Mouse (Mus musculus) adrenal gland, adult (tissue): ENCODE results near the gene Rdh7.
A peak's percentile ranks its signal among the peaks of the same experiment; 100 is the strongest.
"Not testable (repeated sequence)": the region's sequence is repeated elsewhere in the genome, so short reads cannot be mapped to it uniquely, and the experiment has no call there.

Experiments used
- DNase-seq, 2 experiments: peaks; one replicate each; pipeline ENCODE4 v3.0.0; 2022 to 2023; ENCODE audit warnings: low spot score in 1 of 2; ENCODE audit not compliant: inconsistent age in 2 of 2

Gene Rdh7

DNA sequence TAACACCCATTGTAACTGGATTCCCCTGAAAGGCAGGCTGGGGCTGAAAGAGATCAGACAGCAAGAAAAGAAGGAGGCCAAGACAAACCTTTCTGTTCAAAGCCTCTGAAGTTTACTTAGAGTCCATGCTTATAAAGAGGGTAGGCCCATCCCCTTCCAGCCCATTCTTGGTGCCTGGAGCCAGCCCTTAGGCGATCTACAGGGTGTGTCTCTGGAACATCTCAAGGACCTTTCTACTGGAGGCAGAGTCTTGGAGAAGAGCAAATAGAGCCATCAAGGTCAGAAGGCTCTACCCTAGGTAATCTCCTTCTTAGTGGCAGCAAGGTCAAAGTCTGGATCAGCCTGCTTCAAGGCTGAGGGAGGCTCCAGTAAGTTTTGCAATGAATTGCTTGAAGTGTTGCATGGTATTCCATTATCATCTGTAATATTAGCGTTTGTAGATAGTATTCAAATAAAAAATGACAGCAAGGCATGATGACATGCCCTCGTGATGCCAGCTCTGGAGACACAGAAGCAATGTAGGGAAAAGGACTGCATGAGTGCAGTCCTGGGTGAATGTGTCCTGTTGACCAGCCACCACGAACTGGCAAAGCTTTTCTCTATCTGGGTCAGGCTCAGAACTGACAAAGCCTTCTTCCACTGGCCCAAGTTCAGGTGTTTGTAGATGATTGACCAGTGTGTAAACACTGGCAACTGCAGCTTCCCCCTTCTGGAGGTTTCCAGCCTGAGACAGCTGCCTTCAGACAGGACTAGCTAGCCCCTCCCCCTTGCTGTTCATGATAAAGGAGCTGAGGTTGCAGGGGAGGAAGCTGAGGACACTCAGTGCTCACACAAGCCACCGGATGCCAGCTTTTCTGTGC lies 4.8 kb upstream of the Rdh7 start:
- DNase-seq: not testable (repeated sequence)

DNA sequence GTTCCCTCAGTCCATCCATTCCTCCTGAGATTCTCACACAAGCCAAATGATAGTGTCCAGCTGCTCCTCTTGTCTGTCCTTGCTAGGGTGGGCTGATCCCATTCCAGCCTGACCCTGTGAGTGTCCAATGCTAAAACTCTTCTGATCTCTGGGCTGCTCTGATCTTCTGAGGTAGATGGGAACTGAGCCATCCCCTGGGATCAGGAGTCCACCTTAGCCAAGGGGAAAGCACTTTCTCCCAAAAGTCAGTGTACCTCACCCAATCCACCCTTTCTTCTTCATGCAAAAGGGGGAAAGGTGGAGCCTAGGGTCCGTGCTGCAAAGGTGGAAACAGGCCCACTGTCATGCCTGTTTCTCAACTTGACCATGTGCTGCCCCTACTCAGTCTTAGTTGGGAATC lies 2.9 kb upstream of the Rdh7 start:
- no peak for DNase-seq

DNA sequence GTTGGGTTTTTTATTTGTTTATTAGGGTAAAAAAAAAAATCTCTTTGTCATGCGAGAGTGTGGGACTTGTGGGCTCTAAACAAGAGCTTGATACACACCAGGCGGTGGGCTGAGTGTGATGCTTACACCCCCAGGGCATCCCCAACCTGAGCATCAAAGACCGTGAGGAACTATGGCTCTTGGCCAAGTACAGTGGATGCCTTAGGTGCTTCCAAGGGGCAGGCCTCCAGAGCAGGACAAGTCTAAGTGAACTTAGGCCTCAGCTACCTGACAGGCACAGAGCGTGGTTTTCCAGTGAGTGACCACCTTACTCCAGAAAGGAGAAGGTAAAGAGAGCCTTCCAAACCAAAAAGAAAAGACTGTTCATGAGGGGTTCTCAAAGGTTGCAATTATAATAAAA lies 1.6 kb downstream of the Rdh7 start:
- no peak for DNase-seq

DNA sequence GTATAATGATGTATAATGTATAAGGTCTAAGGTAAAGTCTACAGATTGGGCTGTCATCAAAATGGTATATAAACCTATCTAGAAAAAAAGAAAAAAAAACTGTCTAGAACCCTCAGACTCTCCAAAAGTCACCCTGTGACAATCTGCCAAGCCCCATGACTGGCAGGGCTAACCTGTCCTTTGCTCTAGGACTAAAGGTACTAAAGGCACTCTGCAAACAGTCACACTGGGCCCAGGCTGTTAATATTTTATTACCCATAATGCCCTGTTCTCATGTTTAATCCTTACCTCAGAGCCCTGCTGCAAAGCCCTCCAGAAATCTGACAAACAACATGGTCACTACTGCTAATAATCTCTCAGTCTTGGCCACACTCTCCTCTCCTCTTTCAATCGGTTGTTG lies 2.1 kb downstream of the Rdh7 start:
- DNase-seq: no peak

DNA sequence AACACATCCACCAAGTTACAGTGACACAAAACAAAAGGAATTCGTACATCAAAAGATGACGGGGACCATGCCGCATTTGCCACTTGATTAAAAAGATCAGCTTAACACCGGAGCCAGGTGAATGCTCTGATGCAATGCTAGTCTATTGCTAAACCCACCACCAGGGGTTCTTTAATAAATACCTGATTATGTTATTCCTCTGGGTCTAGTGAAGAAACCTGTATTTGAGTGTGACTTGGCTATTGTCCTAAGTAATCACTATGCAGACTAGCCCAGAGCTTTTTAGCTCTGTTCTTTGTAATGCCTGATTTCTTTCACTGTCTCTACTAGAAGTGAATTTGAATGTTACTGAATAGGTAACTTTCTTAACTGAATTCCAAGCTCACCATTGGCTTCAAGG lies 7.6 kb downstream of the Rdh7 start:
- no peak for DNase-seq

DNA sequence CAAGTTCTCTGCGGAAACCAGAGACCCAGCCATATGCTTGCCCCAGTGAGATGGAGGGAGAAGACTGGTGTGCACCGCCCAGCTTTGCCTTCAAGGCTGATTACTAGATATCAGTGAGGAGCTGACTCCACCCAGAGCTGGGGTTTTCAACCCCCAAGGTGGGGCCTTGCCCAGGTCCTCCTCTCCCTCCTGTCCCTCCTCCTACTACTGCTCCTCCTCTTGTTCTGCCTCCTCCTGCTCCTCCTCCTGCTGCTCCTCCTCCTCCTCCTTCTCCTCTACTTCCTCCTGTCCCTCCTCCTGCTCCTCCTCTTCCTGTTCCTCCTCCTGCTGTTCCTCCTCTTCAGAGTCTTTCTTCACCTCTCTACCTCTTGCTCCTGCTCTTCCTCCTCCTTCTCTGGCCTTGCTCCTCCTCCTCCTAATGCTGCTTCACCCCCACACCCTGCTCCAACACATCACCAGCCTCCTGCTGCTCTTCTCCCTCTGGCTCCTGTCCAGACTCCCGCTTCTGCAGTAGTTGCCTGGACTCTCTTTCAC lies 9.4 kb downstream of the Rdh7 start:
- DNase-seq: no peak

DNA sequence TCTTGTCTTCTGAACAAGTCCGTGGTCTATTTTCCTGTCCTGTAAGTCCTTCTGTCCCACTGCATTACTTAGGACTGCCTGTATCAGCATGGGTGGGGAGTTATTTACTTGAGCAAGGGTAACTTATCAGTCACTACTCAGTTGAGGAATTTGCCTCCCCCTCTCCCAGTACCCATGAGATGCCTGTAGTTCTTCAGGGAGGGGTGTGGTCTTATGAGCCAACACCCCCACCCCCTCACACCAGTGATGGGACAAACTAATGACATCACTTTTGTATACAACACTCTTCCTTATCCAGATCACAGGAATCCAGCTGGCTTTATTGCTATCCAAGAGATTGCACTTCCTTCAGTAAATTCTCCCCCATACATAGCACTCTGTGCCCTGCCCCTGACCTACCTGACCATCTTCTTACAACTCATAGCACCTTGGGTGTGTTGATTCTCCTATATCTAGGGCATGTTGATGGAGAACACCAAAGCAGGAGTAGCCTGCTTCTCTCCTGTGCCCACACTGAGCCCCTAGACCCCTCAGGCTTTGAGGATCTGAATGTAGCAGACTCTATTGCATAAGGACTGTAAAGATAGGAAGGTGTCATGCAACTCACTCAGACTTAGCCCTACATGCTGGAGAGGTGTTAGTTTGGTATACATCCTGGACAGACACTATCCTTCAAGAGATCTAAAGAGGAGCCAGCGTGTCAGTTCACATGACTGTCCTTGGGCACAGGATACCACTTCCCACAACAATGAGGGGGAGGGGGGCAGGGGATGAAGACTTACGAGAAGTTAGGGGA lies 10.2 kb downstream of the Rdh7 start:
- DNase-seq: no peak

DNA sequence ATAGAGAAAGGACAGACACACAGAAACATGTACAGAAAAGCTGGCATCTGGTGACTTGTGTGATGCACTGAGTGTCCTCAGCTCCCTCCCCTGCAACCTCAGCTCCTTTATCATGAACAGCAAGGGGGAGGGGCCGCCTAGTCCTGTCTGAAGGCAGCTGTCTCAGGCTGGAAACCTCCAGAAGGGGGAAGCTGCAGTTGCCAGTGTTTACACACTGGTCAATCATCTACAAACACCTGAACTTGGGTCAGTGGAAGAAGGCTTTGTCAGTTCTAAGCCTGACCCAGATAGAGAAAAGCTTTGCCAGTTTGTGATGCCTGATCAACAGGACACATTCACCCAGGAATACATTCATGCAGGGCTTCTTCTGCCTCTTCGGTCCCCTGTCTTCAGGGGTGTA lies 10.9 kb downstream of the Rdh7 start:
- no peak for DNase-seq

DNA sequence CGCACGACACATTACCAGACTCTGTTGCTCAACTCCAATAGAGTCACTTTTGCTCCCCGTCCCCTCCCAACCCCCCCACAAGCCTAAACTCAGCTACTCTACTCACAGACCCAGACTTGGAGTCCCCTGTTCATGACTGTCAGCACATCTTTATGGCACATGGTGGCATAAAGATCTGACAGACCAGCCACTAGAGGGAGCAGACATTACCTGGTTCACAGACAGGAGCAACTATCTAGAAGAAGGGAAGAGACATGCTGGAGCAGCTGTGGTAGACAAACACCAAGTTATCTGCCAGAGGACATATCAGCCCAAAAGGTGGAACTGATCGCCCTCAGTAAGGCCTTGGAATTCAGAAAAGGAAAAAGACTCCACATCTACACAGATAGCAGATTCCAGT lies 16.1 kb downstream of the Rdh7 start:
- peak; percentile 24 to 72 for DNase-seq

DNA sequence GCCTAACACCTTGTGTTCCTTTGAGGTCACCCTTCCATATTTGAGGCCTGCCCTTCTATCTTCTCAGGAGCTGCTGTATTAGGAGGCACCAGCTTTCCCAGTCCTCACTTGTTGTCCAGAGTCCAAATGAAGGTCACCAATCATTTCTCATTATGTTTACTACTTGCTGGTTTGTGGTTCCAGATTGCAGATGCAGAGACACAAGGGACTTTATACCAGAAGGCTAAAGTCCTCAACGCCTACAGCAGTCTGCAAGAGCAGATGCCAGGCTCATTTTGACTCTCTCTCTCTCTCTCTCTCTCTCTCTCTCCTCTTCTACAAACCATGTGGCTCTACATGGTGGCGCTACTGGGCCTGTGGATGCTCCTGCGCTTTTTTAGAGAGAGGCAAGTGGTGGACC lies 22.4 kb downstream of the Rdh7 start, which contains the start of gene Rdh16f2:
Gene Rdh16f2, plus strand, starts transcription at position 243 of the 400 bp plus-strand sequence.
- DNase-seq: no peak

DNA sequence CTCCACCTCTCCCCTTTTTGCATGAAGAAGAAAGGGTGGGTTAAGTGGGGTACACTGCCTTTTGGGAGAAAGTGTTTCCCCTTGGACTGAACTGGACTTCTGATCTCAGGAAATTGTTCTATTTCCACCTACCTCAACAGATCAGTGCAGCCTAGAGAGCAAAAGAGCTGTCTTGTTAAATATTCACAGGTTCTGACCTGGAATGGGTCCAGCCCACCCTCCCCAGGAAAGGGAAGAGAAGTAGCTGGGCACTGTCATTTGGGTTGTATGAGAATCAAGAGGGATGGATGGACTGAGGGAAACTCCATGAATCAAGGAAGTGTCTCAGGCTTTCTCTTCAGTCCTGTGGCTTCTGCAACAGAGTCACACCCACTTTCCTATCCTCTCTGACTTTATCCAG lies 23.7 kb downstream of the Rdh7 start:
- no peak for DNase-seq

DNA sequence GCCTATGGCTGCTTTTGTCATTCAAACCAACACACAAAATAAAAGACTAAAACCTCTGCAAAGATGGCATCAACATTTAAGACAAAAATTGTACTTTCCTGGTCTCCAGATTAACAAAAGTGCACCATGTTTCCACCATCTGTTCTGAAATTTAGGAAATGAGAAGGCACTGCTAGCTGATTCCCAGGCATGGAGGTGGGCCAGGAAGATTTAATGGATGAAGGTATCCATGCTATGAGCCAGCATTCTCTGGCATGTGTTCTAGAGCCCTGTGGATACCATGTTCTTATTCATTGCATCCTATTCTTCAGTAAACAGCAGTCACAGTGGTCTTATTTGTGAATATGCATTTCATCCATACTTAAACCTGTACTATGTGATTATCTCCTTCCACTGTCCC lies 32.2 kb downstream of the Rdh7 start:
- no peak for DNase-seq

DNA sequence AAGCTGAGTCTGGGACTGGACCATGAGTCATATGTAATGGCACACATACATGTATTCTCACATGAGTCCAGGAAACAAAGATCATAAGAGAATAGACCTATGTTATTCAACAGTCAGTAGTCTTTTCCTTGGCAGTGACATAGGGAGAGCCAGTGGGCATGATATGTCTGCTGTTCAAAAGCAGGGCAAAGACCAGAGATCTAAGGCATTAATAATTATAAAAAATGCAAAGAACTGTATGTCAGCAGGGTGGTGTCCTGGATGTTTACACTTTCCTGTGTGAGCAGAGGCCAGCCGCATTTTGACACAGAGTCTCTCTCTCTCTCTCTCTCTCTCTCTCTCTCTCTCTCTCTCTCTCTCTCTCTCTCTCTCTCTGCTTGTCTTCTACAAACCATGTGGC lies 39.0 kb downstream of the Rdh7 start, which contains the start of gene Rdh19:
Gene Rdh19, plus strand, starts transcription at position 301 of the 400 bp plus-strand sequence.
- DNase-seq: no peak

DNA sequence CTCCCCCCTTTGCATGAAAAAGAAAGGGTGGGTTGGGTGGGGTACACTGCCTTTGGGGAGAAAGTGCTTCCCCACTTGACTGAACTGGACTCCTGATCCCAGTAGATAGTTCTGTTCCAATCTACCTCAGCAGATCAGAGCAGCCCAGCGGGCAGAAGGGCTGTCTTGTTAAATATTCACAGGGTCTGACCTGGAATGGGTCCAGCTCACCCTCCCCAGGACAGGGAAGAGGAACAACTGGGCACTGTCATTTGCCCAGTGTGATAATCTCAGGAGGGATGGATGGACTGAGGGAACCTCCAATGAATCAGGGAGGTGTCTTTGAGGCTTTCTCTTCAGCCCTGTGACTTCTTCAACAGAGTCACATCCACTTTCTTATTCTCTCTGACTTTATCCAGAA lies 40.5 kb downstream of the Rdh7 start:
- DNase-seq: no peak

DNA sequence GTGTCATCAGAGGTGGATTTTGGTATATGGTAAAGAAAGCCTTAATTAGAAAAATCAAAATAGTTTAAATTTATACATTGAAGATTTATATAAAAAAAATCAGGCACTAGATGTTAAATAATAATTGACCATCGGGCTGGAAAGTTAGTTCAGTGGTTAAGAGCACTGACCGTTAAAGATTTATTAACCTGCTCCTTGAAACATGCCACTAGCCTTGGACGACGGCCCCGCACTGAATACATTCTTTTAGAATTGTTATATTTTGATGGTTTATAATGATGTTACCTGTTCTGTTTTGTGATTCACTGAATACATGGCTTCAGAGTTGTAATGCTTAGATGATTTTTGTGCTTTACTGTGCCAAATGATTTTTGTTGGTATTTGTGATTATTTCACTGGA lies 42.7 kb downstream of the Rdh7 start:
- not testable (repeated sequence) for DNase-seq

DNA sequence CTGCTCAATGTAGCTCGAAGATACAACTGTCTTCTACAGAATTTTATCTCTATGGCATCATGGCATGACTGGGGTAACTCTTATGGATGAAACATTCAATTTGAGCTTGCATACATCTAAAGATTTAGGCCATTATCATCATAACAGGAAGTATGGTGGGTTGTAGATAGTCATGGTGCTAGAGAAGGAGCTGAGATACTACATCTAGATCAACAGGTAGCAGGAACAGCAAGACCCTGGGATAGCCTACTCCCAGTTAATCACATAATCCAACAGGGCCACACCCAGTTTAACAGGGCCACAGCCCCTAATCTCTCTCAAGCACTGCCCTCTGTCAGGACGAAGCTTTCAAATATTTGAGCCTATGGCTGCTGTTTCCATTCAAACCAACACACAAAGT lies 47.8 kb downstream of the Rdh7 start:
- DNase-seq: no peak

DNA sequence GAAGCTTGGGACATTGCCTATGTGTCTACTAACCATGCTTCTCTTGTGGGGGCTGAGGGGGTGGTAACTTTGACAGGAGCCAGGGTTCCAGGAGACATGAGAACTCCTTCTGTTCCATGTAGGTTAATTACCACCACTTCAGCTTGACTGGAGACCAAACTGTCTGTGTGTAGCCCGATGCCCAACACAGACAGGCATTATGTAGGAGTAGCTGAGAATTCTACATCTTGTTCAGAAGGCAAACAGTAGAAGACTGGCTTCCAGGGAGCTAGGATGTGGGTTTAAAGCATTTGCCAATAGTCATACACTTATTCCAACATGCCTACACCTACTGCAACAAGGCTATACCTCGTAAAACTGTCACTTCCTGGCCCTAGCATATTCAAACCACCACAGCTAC lies 50.1 kb downstream of the Rdh7 start:
- DNase-seq: no peak

DNA sequence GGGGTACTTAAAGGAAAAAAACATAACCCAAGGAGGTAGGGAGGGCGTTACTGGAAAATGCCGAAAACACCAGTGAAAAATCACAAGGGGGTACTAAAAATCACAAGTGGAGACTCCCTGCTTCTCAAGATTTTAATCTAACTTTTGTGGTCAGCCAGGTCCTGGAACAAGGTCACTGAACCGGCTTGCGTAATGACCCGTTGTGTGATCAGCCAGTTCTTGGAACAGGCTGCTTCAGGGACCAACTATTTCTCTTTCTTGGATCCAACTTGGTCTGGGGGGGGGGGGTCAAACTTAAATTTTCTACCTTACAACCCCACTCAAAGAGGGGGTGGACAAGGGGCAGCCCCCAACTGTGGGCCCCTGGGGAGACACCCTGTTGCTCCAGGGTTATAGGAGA lies 50.8 kb downstream of the Rdh7 start:
- DNase-seq: peak; percentile 65 to 73

DNA sequence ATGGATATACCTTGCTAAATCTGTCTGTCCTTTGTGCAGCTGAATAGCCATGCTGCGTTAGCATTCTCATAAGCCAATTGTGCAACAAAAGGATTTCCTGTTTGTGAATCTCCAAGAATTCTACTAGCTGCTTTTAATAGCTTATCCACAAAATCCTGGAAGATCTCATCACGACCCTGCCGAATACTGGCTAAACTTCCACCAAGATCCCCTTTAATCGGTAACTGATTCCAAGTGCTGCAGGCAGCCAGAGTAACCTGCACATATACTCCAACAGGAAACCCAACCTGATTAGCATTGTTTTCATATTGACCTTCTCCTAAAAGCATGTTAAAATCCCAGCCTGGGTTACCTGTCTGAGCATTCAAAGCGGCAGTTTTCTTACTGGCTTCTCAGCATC lies 53.3 kb downstream of the Rdh7 start:
- DNase-seq: no peak

DNA sequence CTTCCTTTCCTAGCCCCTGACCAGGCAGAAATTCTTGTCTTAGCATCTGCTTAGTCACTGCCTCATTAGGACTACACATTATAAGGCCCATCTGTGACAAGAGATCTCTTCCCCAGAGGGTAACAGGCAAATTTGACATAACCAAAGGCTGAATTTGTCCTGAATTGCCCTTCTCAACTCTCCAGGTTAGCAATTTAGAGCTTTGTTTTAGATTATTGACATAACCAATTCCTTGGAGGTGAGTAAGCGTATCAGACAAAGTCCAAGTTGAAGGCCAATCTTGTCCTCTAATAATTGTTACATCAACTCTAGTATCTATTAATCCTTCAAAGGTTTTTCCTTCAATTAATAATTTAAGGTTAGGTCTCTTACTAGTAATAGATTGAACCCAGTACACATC lies 54.4 kb downstream of the Rdh7 start:
- not testable (repeated sequence) for DNase-seq
